Mouse (Mus musculus) testis, postnatal 10 days (tissue): ENCODE data around the gene Brinp1.

Source experiments
- DNase-seq: peaks from one replicate; pipeline ENCODE4 v3.0.0; 2021; ENCODE audit warnings: low spot score

Brinp1 gene

GRCm38 (mm10) chr4:68954322-68954901, at the start of gene Brinp1:
Gene Brinp1 (minus strand): TSS chr4:68954397.
- DNase-seq: peak; percentile 40

- DNase-seq: no peak
Observed at GRCm38 (mm10) chr4:68957265-68957664, 3.1 kb upstream of the Brinp1 start.

- peak; percentile 83 for DNase-seq
Observed at GRCm38 (mm10) chr4:68955621-68956020, 1.4 kb upstream of the Brinp1 start.

GRCm38 (mm10) chr4:68953667-68954321, 403 bp downstream of the Brinp1 start:
- DNase-seq: no peak

- no peak for DNase-seq
Observed at GRCm38 (mm10) chr4:68953131-68953551, 1.1 kb downstream of the Brinp1 start.

- DNase-seq: peak; percentile 38
Observed at GRCm38 (mm10) chr4:68950556-68950955, 3.6 kb downstream of the Brinp1 start.

- DNase-seq: no peak
Observed at GRCm38 (mm10) chr4:68942938-68943337, 11.3 kb downstream of the Brinp1 start.

GRCm38 (mm10) chr4:68930022-68930421, 24.2 kb downstream of the Brinp1 start:
- no peak for DNase-seq

- DNase-seq: no peak
Observed at GRCm38 (mm10) chr4:68926091-68926490, 28.1 kb downstream of the Brinp1 start.

- DNase-seq: no peak
Observed at GRCm38 (mm10) chr4:68922944-68923343, 31.3 kb downstream of the Brinp1 start.

GRCm38 (mm10) chr4:68922504-68922903, 31.7 kb downstream of the Brinp1 start:
- no peak for DNase-seq

- no peak for DNase-seq
Observed at GRCm38 (mm10) chr4:68920127-68920526, 34.1 kb downstream of the Brinp1 start.

- no peak for DNase-seq
Observed at GRCm38 (mm10) chr4:68910942-68911341, 43.3 kb downstream of the Brinp1 start.

GRCm38 (mm10) chr4:68906417-68907210, 47.6 kb downstream of the Brinp1 start:
- DNase-seq: no peak

GRCm38 (mm10) chr4:68890526-68890925, 63.7 kb downstream of the Brinp1 start:
- DNase-seq: no peak

GRCm38 (mm10) chr4:68886276-68886675, 67.9 kb downstream of the Brinp1 start:
- no peak for DNase-seq

- DNase-seq: no peak
Observed at GRCm38 (mm10) chr4:68872028-68872427, 82.2 kb downstream of the Brinp1 start.

GRCm38 (mm10) chr4:68865135-68865767, 88.9 kb downstream of the Brinp1 start:
- DNase-seq: no peak

- no peak for DNase-seq
Observed at GRCm38 (mm10) chr4:68864668-68865067, 89.5 kb downstream of the Brinp1 start.

GRCm38 (mm10) chr4:68856868-68857267, 97.3 kb downstream of the Brinp1 start:
- no peak for DNase-seq

- no peak for DNase-seq
Observed at GRCm38 (mm10) chr4:68849671-68850070, 104.5 kb downstream of the Brinp1 start.

- DNase-seq: no peak
Observed at GRCm38 (mm10) chr4:68846976-68847375, 107.2 kb downstream of the Brinp1 start.

GRCm38 (mm10) chr4:68845964-68846363, 108.2 kb downstream of the Brinp1 start:
- DNase-seq: peak; percentile 49
